Mouse (Mus musculus) heart, embryonic 13.5 days (tissue): Measurements from ENCODE around the gene Abcb8. TPM values are rescaled to one million over a fixed set of nuclear protein-coding genes. Genes with fewer than 3 reads are reported as not detected.

Experiments
- ATAC-seq: fragments of 200-750 bp; cut with Nextera tagmentation; 2 replicates; pipeline ENCODE4 v1.8.0; 2017; ENCODE audit warnings: moderate TSS enrichment; ENCODE audit not compliant: insufficient number of reproducible peaks, low FRiP score, low TSS enrichment; ENCODE audit errors: extremely low read depth
- H3K27ac ChIP-seq: fragments of 300-500 bp; sonication (generic); replicated peaks from 2 replicates; pipeline ENCODE4 v1.5.1; 2015; ENCODE audit warnings: moderate library complexity, mild to moderate bottlenecking, inconsistent platforms
- H3K27me3 ChIP-seq: fragments of 300-500 bp; sonication (generic); replicated peaks from 2 replicates; pipeline ENCODE4 v1.6.1; 2015; ENCODE audit warnings: mild to moderate bottlenecking, inconsistent platforms
- H3K36me3 ChIP-seq: fragments of 300-500 bp; sonication (generic); 2 replicates; pipeline ENCODE4 v1.6.1; 2015; ENCODE audit warnings: mild to moderate bottlenecking, inconsistent platforms
- H3K4me1 ChIP-seq: fragments of 300-500 bp; sonication (generic); 2 replicates; pipeline ENCODE4 v1.6.1; 2015; ENCODE audit warnings: inconsistent platforms
- H3K4me2 ChIP-seq: fragments of 300-500 bp; sonication (generic); 2 replicates; pipeline ENCODE4 v1.6.1; 2015; ENCODE audit warnings: inconsistent platforms, mild to moderate bottlenecking, moderate library complexity
- H3K4me3 ChIP-seq: fragments of 300-500 bp; sonication (generic); 2 replicates; pipeline ENCODE4 v1.5.1; 2015; ENCODE audit warnings: moderate library complexity, mild to moderate bottlenecking, inconsistent platforms
- H3K9ac ChIP-seq: fragments of 300-500 bp; sonication (generic); 2 replicates; pipeline ENCODE4 v1.6.1; 2015; ENCODE audit warnings: inconsistent platforms, mild to moderate bottlenecking, moderate library complexity
- H3K9me3 ChIP-seq: fragments of 300-500 bp; sonication (generic); 2 replicates; pipeline ENCODE4 v1.6.1; 2016; ENCODE audit warnings: inconsistent platforms
- WGBS: fragments of 180-500 bp; shearing (Covaris S2); methylation state at CpG from one replicate; pipeline ENCODE4 v1.1.7; 2015; ENCODE audit warnings: mixed read lengths; 5-methylcytosine and 5-hydroxymethylcytosine counted together
- polyA plus RNA-seq: library from polyadenylated mRNA; unstranded; fragments of >200 nt; fragmentation: Nextera tagmentation; extraction: Ambion mirVana; gene quantifications from 2 replicates; pipeline ENCODE4 v1.2.1, GENCODE M21; 2015

Gene Abcb8
- polyA plus RNA-seq, 1 experiment from 2014 or later = 62.0 TPM

DNA sequence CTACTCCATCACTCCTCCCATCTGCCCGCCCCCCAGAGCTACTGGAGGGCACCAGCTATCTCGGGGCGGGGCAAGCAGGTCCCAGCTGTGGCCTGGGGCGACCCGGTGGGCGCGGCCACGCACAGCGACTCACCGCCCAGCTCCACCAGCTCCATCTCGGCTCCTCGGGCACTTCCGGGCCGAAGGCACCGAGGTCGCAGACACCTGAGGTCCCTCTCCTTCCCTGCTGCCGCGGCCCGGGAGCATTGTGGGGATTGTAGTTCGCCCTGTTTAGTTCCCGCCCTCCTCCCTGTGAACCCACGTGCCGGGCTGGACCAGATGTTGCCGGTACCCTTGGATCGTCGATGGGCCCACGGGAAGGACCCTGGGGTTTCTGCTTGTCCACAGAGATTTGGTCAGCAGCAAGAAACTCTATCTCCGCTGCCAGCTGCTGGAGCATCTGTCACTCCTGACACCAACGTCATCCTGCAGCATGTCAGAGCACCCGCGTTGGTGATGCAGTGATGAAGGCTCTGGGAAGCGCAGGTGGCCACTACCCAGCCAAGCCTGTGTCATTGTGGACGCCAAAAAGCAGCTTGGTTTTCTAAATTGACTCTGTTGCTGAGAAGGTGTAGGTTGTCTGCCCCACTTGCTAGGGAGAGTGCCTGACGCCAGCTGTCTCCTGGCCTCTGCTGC is 54.3 kb downstream of the Abcb8 start, which contains the start of gene Tmub1:
Gene Tmub1 (minus strand): TSS at position 231 of the 675 bp plus-strand sequence.
- Histone ChIP-seq H3K9me3 (no peaks in the 10 kb centered on the region), H3K27me3 (peaks cover 5% of the 10 kb centered on the region; the same call in 1 of the 2 replicates), H3K4me1 (peaks cover 42% of the 10 kb centered on the region), H3K36me3 (peaks cover 11% of the 10 kb centered on the region), H3K4me2 (peak within 1 kb of the TSS; percentile 82), H3K27ac (peak within 1 kb of the TSS; percentile 61), H3K4me3 (peak within 1 kb of the TSS; percentile 74), H3K9ac (peak within 1 kb of the TSS; percentile 80)
- peak; percentile 30 for ATAC-seq
- 2% methylated on average over 34 of the region's 34 CpGs for WGBS

DNA sequence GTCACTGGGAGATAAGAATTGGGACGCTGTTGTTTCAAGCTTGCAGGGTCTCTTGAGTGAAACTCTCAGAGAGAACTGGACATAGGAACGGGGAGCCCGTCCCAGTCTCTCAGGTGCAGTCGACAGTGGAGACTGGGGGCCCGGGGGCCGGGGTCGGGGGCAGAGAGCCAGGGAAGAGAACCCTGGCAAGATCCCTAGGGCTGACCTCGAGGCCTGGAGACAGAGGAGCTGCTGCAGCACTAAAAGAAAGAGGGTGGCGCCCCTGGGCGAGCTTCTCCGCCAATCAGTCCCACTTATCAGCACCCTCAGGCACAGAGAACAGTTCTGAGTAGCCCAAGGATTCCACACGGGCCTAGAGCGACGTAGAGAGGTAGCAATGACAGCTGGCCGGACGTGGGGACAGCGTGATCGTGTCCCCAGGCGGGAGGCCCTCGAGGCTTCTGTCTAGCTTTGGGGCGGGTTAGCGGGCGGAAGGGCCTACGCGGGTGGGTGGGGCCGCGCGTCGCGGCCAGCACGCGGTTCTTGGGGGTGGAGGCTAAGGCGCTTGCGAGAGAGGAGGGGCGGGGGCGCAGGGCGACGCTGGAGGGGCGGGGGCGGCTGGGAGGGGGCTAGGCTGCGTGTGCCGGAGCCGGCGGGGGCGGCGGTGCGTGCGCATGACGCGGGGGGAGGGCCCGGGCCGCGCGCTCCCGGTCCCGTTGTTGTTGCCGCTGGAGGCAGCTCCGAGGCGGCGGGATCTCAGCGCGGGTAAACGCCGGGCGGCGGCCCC is 58.0 kb downstream of the Abcb8 start:
- 2% methylated on average over 48 of the region's 66 CpGs for WGBS
- peak; percentile 62 for ATAC-seq
- H3K4me1 ChIP-seq = peaks cover 58% of the 10 kb centered on the region

DNA sequence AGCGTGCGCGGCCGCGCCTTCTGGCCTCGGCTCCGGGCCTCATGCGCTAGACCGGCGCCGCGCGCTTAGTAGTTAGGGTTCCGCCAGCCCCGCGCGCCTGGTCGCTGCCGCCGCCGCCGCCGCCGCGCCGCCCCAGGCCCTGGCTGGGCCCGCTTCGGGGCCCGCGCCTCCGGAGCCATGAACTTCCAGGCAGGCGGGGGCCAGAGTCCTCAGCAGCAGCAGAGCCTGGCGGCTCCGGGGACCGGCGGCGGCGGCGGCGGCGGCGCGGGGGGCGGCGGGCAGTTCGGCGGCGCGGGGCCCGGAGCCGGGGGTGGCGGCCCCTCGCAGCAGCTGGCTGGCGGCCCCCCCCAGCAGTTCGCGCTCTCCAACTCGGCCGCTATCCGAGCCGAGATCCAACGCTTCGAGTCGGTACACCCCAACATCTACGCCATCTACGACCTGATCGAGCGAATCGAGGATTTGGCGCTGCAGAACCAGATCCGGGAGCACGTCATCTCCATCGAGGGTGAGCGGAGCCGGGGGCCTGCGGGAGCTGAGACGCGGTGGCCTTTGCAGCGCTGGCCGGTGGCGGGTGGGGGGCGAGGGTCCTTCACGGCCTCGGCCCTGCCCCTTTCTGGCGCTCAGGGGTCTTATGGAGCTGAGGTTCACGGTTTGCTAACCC is 58.7 kb downstream of the Abcb8 start, which contains the start of gene Agap3:
Gene Agap3 (plus strand): TSS at position 148 of the 661 bp plus-strand sequence.
- H3K36me3 ChIP-seq = no peaks in the 10 kb centered on the region
- H3K9ac ChIP-seq = peak within 1 kb of the TSS; percentile 99
- under 1% methylated on average over 50 of the region's 85 CpGs for WGBS
- no peak; the same call in 1 of the 2 replicates for ATAC-seq
- H3K4me1 ChIP-seq = peaks cover 55% of the 10 kb centered on the region
- peak within 1 kb of the TSS; percentile 90 for H3K4me3 ChIP-seq
- peak within 1 kb of the TSS; percentile 98 for H3K4me2 ChIP-seq
- peak within 1 kb of the TSS; percentile 91 for H3K27ac ChIP-seq
- peaks cover 5% of the 10 kb centered on the region; the same call in 1 of the 2 replicates for H3K27me3 ChIP-seq
- no peaks in the 10 kb centered on the region for H3K9me3 ChIP-seq

More for the DNA sequence above, 58.0 kb downstream of the Abcb8 start:
- Histone ChIP-seq H3K27me3 (peaks cover 5% of the 10 kb centered on the region; the same call in 1 of the 2 replicates), H3K9me3 (no peaks in the 10 kb centered on the region), H3K4me2 (peak overlapping the region; percentile 98), H3K4me3 (peak overlapping the region; percentile 90), H3K27ac (peak overlapping the region; percentile 91), H3K36me3 (no peaks in the 10 kb centered on the region), H3K9ac (peak overlapping the region; percentile 99)

DNA sequence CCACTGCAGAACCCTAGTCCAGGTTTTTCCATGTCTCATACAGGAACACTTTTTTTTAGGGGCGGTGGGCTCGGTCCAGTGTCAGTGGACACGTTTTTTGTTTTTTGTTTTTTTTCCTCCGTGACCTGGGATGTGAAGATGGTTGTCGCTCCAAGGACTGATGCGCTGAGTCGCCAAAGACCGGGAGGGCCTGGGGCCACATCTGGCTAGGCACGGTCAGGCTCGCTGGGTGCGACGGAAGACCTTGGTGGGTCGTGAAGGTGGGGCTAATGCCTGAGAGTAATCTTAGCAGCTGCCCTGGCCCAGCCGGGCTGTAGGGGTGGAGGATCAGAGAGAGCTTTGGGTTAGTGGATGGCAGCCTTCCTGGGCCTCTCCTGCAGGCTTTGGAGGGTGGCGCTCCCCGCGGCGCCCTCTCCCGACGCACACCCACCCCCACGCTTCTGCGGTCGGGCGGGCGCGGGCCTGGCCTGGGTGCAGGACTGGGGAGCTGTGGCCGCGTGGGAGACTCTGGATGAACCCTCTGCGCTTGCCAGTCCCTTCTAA is 59.3 kb downstream of the Abcb8 start:
- ATAC-seq = no peak
- Histone ChIP-seq H3K4me3 (peak overlapping the region; percentile 90), H3K9me3 (no peaks in the 10 kb centered on the region), H3K27ac (peak overlapping the region; percentile 91), H3K36me3 (peaks cover 5% of the 10 kb centered on the region), H3K4me1 (peaks cover 51% of the 10 kb centered on the region), H3K27me3 (peaks cover 5% of the 10 kb centered on the region; the same call in 1 of the 2 replicates), H3K9ac (peak overlapping the region; percentile 99), H3K4me2 (peak overlapping the region; percentile 98)
- WGBS = under 1% methylated on average over 29 of the region's 29 CpGs

DNA sequence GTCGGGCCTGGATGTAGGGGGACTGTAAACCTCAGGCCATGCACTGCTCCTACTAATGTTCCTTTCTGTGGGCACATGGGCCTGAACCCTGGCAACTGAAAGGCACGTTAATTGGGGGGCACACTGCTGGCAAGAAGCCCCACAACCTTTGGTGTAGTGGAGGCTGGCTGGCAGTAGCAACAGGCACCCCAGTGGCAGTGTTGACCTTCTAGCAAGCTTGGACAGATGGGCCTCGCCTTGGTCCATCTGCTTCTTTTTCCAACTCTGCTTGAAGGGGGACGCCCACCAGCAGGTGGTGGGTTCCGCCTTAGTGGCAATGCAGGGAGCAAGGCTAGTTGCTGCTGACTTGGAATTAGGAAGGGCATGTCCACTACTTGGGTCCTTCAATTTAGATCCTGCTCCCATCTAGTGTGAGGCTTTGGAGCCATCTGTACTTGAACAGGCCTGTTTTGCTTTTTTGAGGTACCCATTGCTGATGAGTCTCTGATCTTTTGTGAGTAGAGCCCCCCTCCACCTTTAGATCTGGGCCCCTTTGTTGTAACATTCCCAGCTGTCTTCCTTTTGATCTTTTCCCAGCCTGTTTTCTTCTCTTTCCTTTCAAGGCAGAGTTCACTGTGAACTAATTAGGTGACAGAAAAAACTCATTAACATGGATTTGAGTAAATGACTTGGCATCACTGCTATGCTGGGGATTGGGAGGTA is 60.0 kb downstream of the Abcb8 start:
- peak overlapping the region; percentile 98 for H3K4me2 ChIP-seq
- H3K27me3 ChIP-seq = peaks cover 5% of the 10 kb centered on the region; the same call in 1 of the 2 replicates
- 25% methylated on average over 5 of the region's 5 CpGs for WGBS
- H3K9me3 ChIP-seq = no peaks in the 10 kb centered on the region
- no peak for ATAC-seq
- H3K9ac ChIP-seq = peak overlapping the region; percentile 99
- peak overlapping the region; percentile 90 for H3K4me3 ChIP-seq
- peaks cover 46% of the 10 kb centered on the region for H3K4me1 ChIP-seq
- H3K27ac ChIP-seq = peak overlapping the region; percentile 91
- H3K36me3 ChIP-seq = peaks cover 11% of the 10 kb centered on the region

DNA sequence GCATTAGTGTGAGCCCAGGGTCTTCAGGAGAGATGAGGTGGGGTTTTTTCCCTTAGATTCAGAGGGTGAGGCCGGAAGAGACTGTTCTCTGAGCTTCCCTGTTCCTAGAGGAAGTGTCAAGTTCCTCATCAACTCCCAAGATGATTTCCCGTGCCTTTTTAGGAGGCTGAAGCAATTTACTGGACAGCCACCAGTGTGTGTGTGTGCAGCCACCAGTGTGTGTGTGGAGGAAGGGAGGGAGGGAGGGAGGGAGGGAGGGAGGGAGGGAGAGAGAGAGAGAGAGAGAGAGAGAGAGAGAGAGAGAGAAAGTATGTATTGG is 60.5 kb downstream of the Abcb8 start:
- H3K27ac ChIP-seq = no peak overlapping the region; the same call in 1 of the 2 replicates
- no peaks in the 10 kb centered on the region for H3K9me3 ChIP-seq
- peaks cover under 1% of the 10 kb centered on the region; the same call in 1 of the 2 replicates for H3K27me3 ChIP-seq
- H3K4me3 ChIP-seq = peak overlapping the region; percentile 90
- H3K9ac ChIP-seq = peak overlapping the region; percentile 99
- WGBS = 46% methylated on average over 2 of the region's 2 CpGs
- H3K4me1 ChIP-seq = peaks cover 46% of the 10 kb centered on the region
- H3K4me2 ChIP-seq = peak overlapping the region; percentile 98
- H3K36me3 ChIP-seq = peaks cover 17% of the 10 kb centered on the region
- no peak for ATAC-seq

DNA sequence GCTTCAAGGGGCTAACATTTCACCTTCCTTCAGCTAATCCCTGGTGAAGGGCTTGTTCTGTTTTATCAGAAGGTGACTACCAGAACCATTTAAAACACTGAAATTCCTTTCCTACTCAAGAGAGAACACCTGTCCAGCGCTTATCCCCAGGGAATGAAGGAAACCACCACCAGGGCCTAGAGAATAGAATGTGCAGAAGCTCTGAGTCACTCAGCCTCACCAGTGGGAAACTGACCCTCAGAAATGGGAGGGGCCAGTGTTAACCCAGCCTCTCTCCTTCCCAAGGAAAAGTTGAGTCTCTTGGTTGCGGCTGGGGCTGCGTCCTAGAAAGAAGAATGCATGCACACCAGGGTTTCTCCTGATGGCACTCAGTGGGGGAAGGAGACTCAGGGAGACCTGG is 61.6 kb downstream of the Abcb8 start:
- 61% methylated on average over 3 of the region's 3 CpGs for WGBS
- H3K4me3 ChIP-seq = 0 out of 2 replicates have a peak overlapping the region, but pooled peaks have one; percentile 8
- peak overlapping the region; percentile 71 for H3K27ac ChIP-seq
- no peaks in the 10 kb centered on the region; the same call in 1 of the 2 replicates for H3K27me3 ChIP-seq
- H3K9ac ChIP-seq = peak overlapping the region; percentile 34
- no peaks in the 10 kb centered on the region for H3K9me3 ChIP-seq
- H3K4me2 ChIP-seq = peak overlapping the region; percentile 98
- H3K36me3 ChIP-seq = peaks cover 21% of the 10 kb centered on the region
- peaks cover 46% of the 10 kb centered on the region for H3K4me1 ChIP-seq
- no peak for ATAC-seq

DNA sequence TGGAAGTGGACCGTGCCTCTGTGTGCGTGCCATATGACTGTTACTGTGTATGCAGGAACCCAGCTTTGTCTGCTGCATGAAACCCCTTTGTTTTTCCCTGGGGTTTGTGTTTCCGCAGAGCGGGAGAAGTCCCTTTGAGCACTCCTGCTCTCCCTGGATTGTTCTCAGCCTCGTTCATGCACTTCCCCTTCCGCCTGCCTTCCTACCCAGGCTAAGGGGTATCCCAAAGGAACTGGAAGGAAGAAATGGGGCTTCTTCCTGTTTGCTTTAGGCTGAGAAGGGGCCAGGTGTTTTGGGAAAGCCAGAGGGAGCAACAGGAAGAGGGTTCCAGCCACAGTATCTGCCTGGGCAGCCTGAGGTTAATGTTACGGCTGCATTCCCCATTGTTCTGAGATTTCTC is 62.1 kb downstream of the Abcb8 start:
- WGBS = 63% methylated on average over 7 of the region's 7 CpGs
- H3K9ac ChIP-seq = peak overlapping the region; percentile 60; the same call in 1 of the 2 replicates
- no peak for ATAC-seq

More for the DNA sequence above, 62.1 kb downstream of the Abcb8 start:
- Histone ChIP-seq H3K4me1 (peaks cover 46% of the 10 kb centered on the region), H3K36me3 (peaks cover 25% of the 10 kb centered on the region), H3K27me3 (no peaks in the 10 kb centered on the region), H3K4me3 (0 out of 2 replicates have a peak overlapping the region, but pooled peaks have one; percentile 8), H3K9me3 (no peaks in the 10 kb centered on the region), H3K27ac (peak overlapping the region; percentile 71), H3K4me2 (peak overlapping the region; percentile 98)
